Mouse (Mus musculus): ENCODE results near the gene Acbd7. TPM values are rescaled to one million over a fixed set of nuclear protein-coding genes. Genes with fewer than 3 reads are reported as not detected.

Acbd7 gene
- 4.5 TPM in 1 of 3 replicates, not detected in the others for total RNA-seq (2017)

DNA sequence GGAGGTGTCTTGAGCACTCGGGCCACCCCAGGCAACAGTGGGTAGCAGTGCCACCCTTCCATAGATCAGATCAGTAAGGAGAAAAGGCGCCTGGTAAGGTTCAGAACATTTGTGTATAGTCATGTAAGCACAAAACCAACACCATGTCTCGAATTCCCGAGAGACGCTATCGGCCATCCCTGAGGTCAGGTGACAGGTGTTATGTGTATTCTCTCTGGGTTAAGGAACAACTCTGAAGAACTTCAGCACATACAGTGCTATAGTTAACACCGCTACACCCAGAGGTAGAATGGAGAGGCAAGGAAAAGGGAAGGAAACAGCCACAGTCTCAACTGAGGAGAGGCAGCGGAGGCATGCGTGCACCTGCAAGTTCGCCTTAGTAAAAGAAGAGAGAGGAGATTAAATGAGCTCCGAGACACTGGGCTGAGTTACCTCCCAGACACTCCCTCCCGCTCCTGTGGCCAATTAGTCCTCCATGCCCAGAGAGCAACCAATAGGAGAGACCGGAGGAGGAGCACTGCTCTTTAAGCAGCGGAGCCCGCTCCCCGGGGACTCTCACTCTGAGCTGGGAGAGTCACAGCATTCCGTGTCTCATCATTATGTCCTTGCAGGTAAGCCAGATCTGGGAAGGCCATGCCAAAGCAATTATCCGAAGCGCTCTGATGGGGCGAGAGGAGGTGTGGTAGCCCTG lies at the start of gene Acbd7:
TSS of gene Acbd7 (plus strand) at position 558 of the 691 bp plus-strand sequence.
- ATAC-seq (replicated peaks; ENCODE audit: insufficient number of reproducible peaks, low FRiP score, low TSS enrichment, poor library complexity, severe bottlenecking) = no peak

DNA sequence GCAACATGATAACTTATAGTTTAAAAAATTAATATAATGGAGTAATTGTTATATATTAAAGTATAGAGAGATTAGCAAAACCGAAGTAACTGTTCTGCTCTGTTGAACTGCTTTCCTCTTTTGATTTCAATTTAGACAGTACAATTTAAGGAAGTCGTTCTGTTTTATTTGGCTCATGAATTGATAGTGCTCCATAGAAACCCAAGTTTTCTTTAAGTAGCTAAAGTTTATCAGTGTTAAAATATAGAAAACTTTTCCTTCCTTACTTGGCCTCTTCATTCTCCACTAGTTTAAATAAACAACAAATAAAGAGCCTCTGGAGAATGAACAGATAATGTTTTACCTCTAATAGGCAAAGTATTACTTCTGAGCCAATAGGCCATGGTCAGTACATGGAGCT lies 49.7 kb upstream of the Acbd7 start:
- ATAC-seq (replicated peaks; ENCODE audit: insufficient number of reproducible peaks, low FRiP score, low TSS enrichment, poor library complexity, severe bottlenecking) = no peak

DNA sequence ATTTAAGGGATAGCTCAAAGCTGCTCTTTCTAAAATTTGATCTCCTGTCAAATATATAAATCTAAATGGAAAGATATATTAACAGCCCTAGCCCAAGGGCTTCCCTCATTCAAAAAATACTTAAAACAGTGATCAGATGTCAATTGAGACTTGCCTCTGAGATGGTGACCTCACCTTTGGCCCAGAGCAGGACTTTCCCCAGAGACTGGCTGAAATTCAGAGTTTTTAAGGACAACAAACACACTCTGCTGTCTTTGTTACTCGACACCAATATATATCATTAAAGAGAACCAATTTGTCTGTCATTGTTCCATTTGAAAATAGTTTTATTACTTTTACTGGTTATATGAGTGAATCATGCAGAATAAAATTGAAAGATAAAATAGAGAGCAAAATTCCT lies 46.4 kb upstream of the Acbd7 start:
- ATAC-seq (replicated peaks; ENCODE audit: insufficient number of reproducible peaks, low FRiP score, low TSS enrichment, poor library complexity, severe bottlenecking) = no peak

DNA sequence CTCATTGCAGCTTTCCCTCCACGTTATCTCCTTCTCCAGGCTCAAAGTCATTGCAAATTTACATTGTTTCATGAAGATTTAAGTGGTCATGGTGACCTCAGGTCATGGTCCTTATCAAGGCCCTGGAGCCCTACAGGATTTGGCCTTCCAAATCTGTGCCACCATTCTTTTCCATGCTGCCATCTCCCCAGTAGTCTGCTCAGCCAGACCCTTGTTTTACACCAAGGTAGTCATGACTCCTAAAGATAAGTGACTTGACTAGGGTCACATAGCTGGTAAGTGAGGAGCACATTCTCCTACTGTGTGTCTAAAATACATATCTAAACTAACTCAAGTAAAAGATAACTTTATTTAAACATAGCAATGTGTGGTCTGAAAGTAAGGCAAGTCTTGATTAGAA lies 43.8 kb upstream of the Acbd7 start:
- ATAC-seq (replicated peaks; ENCODE audit: insufficient number of reproducible peaks, low FRiP score, low TSS enrichment, poor library complexity, severe bottlenecking) = no peak

DNA sequence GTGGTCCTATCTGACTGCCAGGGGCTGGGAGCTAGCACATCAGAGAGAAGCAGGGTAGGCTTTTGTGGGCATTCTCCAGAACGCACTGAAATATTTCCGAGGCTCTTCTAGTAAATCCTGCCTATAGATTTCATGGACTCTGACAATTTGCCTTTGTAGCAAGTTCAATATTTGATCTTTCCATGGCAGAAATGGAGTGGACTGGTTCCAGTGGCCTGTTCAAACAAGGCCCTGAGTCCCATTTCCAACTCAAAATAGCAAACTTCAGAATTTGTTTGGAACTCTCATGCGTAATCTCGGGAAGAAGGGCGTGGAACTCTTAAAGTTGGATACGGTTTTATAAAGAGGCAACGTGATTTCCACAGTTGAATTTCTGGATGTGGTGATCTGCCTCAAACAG lies 40.1 kb upstream of the Acbd7 start:
- ATAC-seq (replicated peaks; ENCODE audit: insufficient number of reproducible peaks, low FRiP score, low TSS enrichment, poor library complexity, severe bottlenecking) = no peak

DNA sequence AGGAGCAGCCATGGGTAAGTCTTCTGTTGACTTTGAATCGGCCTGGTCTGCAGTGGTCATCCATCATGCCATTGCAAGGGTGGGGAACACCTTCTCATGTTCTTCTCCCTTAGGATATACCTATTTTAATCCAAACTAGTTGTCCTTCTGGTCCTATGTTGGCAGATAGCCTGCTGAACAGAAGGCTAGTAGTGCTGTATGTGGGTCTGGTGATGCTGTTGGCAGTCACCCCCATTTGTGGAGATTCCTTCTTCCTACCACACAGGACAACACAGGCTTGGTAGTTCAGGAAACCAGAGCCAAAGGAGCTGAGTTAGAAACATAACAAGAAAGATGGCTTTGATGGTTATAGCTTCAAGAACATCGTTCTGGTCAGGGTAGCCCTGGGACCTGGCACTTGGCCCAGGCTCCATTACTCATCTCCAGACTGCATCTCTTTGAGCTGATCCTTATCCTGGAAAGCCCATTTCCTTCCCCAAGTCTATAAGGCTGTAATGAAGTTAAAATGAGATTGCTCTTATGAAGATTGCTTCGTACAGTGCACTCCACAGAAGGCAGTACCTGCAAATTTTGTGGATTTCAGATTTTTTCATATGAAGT lies 30.4 kb upstream of the Acbd7 start:
- ATAC-seq (replicated peaks; ENCODE audit: insufficient number of reproducible peaks, low FRiP score, low TSS enrichment, poor library complexity, severe bottlenecking) = no peak

DNA sequence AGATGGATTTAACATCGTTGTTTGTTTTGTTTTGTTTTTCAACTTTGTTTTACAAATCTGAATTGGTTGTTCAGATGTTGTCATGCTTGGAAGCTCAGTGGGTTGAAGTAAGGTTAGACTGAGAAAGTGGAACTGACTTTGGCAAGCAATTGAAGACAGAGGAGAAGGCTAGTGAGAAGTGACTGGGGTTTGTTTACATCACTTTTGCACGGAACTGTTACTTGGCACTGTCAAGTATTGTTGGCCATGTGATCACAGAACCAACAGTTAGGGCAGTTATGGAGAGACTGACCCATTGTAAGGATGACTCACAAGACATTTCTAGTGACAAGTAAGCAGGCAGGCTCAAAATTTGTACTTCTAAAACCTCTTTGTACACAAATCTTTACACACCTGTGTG lies 12.8 kb upstream of the Acbd7 start:
- no peak for ATAC-seq (replicated peaks; ENCODE audit: insufficient number of reproducible peaks, low FRiP score, low TSS enrichment, poor library complexity, severe bottlenecking)

DNA sequence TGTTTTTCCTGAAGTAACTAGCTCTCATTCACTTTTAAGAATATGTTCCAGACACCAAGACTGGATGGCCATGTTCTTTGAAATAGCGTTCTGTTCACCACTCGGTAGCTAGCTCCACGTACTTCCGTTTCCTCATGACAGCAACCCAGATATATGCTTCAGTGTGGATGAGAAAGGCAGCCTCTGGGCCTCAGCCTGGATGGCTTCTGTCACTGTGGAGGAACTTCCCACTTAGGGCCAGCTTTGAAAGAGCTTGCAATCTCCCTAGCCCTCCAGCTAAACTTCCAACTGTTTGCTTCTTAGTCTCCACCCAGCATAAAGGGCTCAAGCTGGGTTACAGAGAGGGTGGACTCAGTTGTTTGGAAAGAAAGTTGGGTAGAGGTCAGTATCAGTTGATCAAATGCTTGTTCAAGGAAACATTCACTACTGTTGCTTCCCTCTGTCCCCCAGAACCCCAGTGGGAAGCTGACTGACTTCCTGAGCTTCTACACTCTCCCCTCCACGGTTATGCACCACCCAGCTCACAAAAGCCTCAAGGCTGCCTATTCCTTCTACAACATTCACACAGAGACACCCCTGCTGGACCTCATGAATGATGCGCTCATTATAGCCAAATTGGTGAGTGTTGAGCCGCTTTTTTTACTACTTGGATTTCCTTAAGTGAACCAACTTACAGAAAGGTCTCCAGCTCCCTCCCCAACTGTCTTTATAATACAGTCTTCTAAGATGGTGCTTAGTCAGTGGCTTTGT lies 11.4 kb upstream of the Acbd7 start:
- ATAC-seq (replicated peaks; ENCODE audit: insufficient number of reproducible peaks, low FRiP score, low TSS enrichment, poor library complexity, severe bottlenecking) = no peak

DNA sequence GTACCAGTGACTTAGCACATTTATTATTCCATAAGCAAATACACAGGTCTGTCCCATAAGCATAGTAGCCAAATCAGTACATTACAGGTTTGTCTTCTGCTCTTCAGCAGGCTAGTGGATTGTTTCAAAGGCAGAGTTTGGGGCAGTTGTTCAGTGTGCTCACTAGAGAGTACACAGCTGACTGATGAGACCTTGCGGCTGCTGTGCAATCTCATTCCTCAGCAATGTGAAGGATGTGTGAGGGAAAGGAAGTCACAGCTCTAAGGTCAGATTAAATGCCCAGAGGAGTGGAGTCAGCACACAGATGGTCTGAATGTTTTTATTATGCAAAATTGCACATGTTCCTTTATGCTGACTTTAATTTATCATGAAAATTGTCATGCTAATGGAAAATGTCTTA lies 9.4 kb upstream of the Acbd7 start:
- no peak for ATAC-seq (replicated peaks; ENCODE audit: insufficient number of reproducible peaks, low FRiP score, low TSS enrichment, poor library complexity, severe bottlenecking)

DNA sequence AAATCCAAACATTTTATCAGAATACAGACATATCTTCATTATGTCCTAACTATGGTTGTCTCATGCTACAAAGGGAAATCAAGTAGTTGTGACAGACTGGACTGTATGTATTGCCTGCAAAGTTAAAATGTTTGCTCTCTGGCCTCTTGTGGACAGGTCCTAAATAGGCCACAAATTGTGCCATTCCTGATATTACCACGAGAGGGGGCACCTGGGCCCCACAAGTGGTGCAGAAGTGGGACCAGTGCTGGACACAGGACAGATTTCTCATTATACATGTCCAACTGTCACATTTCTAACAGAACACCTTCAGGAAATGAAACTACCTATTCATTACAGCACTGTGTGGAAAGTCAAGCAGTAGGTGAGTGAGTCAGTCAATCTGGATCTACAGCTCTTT lies 8.6 kb upstream of the Acbd7 start:
- peak; percentile 59 for ATAC-seq (replicated peaks; ENCODE audit: insufficient number of reproducible peaks, low FRiP score, low TSS enrichment, poor library complexity, severe bottlenecking)

DNA sequence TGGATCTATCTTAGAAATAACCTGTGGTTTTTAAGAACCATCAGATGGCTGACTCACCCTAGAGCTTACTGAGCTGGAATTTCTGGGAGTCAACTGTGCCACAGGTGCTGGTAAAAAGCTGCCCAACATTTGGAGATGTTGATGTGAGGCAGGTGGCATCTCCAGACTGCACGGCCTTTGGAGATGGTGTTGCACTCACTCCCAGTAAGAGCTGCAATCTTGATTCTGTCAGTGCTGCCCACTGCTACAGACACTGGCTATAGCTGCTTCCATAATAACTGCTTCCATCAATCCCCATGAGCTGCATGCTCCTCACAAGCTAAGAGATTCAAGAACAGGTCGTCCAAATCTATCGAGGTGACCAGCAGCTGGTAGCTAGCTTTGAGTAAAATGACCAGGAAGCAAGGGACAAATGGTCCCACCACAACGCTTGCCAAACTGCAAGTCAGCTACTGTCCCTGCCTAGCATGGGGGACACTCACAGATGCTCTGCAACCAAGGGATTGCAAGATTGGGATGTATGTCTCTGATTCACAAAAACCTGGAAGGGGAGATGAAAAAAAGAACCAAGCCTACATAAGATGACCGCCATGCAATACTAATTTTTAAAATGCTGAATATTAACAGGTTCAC lies 4.8 kb upstream of the Acbd7 start:
- no peak for ATAC-seq (replicated peaks; ENCODE audit: insufficient number of reproducible peaks, low FRiP score, low TSS enrichment, poor library complexity, severe bottlenecking)

DNA sequence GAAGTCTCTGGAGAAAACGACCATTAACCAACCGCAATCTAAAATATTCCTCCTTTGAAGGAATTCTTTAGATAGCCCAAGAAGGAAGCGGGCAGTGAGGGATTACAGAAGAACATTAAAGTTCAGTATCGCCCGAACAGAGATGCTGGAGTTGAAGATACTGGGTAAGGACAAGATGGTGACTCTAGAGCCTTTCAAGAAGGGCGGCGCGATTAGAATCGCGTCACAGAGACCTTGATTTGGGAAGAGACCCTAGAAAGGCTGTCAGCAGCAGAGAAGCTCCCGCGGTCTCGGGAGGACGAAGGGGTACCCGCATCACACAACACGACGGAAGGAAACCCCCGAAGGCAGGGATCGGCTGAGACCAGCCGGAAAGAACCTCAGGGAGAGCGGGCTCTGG lies 3.9 kb upstream of the Acbd7 start:
- ATAC-seq (replicated peaks; ENCODE audit: insufficient number of reproducible peaks, low FRiP score, low TSS enrichment, poor library complexity, severe bottlenecking) = no peak

DNA sequence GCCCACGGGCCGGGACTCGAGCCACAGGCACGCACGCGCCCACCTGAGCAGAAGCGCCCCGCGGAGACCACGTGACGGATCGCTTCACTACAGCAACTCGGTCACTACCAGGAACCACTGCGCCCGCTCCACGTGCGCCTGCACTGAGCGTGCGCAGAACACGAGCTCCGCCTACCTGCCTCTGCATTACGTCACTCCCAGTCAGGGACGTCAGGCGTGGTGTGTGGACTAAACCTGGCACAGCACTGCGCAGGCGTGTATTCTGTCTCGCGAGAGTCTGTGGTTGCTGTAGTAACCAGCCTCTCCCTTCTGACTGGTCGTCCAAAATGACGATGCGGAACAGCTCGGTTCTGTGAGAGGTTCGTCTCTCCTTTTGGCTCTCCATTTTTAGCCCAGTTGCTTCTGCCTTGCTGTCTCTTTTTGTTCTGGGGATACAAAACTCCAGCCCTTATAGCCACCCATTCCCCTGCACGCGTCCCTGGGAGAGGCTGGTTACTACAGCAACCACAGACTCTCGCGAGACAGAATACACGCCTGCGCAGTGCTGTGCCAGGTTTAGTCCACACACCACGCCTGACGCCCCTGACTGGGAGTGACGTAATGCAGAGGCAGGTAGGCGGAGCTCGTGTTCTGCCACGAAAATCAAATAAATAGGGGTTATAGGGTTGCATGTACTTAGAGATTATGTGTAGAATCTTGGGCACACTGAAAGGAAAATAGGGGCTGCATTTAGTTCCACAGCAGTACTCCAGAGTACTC lies 3.3 kb upstream of the Acbd7 start, which contains the start of gene Rpp38:
TSS of gene Rpp38 (minus strand) at position 160 of the 759 bp plus-strand sequence.
- peak; percentile 97 for ATAC-seq (replicated peaks; ENCODE audit: insufficient number of reproducible peaks, low FRiP score, low TSS enrichment, poor library complexity, severe bottlenecking)

DNA sequence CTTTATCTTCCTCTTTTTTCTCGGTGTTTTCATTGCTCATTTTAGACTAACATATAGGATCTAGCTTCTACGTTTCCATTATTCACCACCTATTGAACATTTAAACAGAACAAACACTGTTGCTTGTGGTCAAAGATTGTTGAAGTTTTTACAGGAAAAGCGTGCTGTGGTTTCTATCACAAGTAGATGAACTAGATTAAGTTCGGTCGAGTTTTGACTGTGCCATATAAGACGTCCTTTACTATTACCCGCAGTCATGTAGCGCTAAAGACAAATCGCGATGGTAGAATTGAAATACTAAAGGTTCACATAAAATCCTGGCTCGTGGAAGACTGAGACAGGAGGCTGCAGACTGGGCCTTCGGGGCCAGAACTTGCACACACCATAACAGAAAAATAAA lies 2.2 kb upstream of the Acbd7 start:
- ATAC-seq (replicated peaks; ENCODE audit: insufficient number of reproducible peaks, low FRiP score, low TSS enrichment, poor library complexity, severe bottlenecking) = no peak

DNA sequence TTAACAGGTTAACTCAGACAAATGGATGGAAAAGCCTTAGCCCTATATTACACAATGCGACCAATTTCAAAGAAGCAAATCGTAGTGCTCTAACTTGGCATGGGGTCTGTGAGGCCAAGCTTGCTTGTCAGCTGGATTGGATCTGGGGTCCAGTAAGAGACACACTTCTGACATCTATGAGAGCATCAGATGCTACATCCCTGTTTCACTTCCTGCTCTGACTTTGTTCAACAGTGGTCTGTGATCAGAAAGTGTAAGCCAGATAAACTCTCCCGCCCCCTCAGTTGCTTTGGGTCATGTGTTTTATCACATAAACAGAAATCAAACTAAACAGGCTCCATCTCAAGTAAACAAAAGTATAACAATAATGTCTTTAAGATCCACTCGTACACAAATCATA lies 12.5 kb downstream of the Acbd7 start:
- no peak for ATAC-seq (replicated peaks; ENCODE audit: insufficient number of reproducible peaks, low FRiP score, low TSS enrichment, poor library complexity, severe bottlenecking)

DNA sequence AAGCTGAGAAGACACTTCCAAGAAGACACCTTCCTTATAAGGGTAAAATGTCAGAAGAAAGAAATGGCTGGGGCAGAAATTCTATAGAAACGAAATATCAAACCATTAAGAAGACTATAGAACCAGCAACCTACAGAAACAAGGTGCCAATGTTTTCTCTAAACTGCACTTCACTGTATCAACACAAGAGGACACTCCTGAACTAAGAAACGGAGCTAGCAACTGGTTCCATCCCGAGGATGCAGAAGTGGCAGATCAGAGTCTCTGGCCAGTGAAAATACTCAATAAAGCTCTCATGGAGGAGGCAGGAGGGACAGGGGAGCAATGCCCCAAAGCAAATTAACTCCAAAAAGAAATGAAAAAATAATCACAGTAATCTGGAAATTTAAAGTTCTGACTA lies 13.0 kb downstream of the Acbd7 start:
- peak; percentile 50; the same call in 1 of the 2 replicates for ATAC-seq (replicated peaks; ENCODE audit: insufficient number of reproducible peaks, low FRiP score, low TSS enrichment, poor library complexity, severe bottlenecking)

DNA sequence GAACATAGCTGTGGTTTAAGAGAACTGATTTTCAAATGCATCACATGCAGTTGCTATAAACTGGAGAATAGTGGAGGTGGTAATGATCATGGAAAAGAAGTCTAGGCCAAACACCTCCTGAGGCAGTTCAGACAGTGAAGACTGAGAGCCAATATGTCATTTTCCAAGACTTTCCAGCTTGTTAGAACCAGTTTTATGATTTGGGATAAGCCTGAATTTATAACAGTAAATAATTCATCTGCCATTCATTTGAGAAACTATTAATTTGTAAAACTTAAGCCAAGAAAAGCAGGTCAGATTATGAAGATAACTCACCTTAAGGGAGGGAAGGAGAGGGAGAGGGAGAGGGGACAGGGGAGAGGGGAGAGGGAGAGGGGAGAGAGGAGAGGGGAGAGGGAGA lies 17.2 kb downstream of the Acbd7 start:
- ATAC-seq (replicated peaks; ENCODE audit: insufficient number of reproducible peaks, low FRiP score, low TSS enrichment, poor library complexity, severe bottlenecking) = no peak

DNA sequence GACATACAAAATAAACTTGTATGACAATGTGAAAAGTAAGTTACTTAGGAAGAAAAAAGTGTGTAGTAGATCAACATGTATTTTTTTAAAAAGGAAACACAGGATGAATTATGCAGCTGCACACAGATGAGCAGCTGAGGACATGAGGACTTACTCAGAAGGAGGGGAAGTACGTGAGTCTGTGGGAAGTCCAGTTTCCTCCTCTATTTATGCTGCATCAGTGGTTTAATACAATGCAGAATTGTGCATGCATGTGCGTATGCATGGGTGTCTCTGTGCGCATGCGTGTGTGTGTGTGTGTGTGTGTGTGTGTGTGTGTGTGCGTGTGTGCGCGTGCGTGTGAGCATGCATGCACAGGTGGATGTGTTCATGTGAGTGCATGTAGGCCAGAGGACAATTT lies 19.8 kb downstream of the Acbd7 start:
- ATAC-seq (replicated peaks; ENCODE audit: insufficient number of reproducible peaks, low FRiP score, low TSS enrichment, poor library complexity, severe bottlenecking) = no peak

DNA sequence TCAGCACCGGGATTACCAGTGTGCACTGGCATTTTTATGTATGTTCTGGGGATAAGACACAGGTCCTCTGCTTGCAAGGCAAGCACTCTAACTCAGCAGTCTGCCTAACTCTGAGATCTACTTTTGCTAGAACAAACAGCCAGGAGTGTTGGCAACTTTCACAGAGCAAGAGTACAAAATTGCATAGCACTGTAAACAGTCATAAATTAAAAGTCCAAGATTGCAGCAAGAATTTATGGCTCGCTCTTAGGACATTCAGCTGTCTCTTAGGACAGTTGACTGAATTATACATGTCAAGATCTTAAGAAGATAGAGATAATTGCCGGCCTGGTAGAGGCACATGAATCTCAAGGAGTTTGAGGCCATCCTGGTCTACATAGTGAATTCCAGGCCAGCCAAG lies 20.3 kb downstream of the Acbd7 start:
- no peak for ATAC-seq (replicated peaks; ENCODE audit: insufficient number of reproducible peaks, low FRiP score, low TSS enrichment, poor library complexity, severe bottlenecking)

All from monocyte, adult 5-6 weeks (primary cell).